Mouse (Mus musculus) heart, embryonic 15.5 days (tissue): ENCODE results near the gene Trim50. TPM values are rescaled to one million over a fixed set of nuclear protein-coding genes. Genes with fewer than 3 reads are reported as not detected.

Source experiments
- ATAC-seq: fragments of 200-750 bp; cut with Nextera tagmentation; replicated peaks from 2 replicates; pipeline ENCODE4 v1.8.0; 2017; ENCODE audit warnings: low read depth, moderate TSS enrichment; ENCODE audit not compliant: insufficient number of reproducible peaks, insufficient read depth, low FRiP score
- H3K27ac ChIP-seq: fragments of 300-500 bp; sonication (generic); 2 replicates; pipeline ENCODE4 v1.5.1; 2015; ENCODE audit warnings: mild to moderate bottlenecking, inconsistent platforms
- H3K27me3 ChIP-seq: fragments of 300-500 bp; sonication (generic); 2 replicates; pipeline ENCODE4 v1.6.1; 2015; ENCODE audit warnings: inconsistent platforms
- H3K36me3 ChIP-seq: fragments of 300-500 bp; sonication (generic); 2 replicates; pipeline ENCODE4 v1.6.1; 2015; ENCODE audit warnings: mild to moderate bottlenecking, inconsistent platforms
- H3K4me1 ChIP-seq: fragments of 300-500 bp; sonication (generic); replicated peaks from 2 replicates; pipeline ENCODE4 v1.6.1; 2015; ENCODE audit warnings: inconsistent platforms
- H3K4me2 ChIP-seq: fragments of 300-500 bp; sonication (generic); 2 replicates; pipeline ENCODE4 v1.6.1; 2015; ENCODE audit warnings: inconsistent platforms, mild to moderate bottlenecking, moderate library complexity
- H3K4me3 ChIP-seq: fragments of 300-500 bp; sonication (generic); 2 replicates; pipeline ENCODE4 v1.5.1; 2015; ENCODE audit warnings: mild to moderate bottlenecking, inconsistent platforms
- H3K9ac ChIP-seq: fragments of 300-500 bp; sonication (generic); 2 replicates; pipeline ENCODE4 v1.6.1; 2015; ENCODE audit warnings: mild to moderate bottlenecking, inconsistent platforms
- H3K9me3 ChIP-seq: fragments of 300-500 bp; sonication (generic); replicated peaks from 2 replicates; pipeline ENCODE4 v1.6.1; 2016; ENCODE audit warnings: inconsistent platforms
- WGBS: fragments of 180-500 bp; shearing (Covaris S2); methylation state at CpG from one replicate; pipeline ENCODE4 v1.1.7; 2015; ENCODE audit warnings: mixed read lengths; 5-methylcytosine and 5-hydroxymethylcytosine counted together
- polyA plus RNA-seq: library from polyadenylated mRNA; unstranded; fragments of >200 nt; fragmentation: Nextera tagmentation; extraction: Ambion mirVana; gene quantifications from 2 replicates; pipeline ENCODE4 v1.2.1, GENCODE M21; 2015

The Trim50 gene
- not detected in 2 replicates for polyA plus RNA-seq

DNA sequence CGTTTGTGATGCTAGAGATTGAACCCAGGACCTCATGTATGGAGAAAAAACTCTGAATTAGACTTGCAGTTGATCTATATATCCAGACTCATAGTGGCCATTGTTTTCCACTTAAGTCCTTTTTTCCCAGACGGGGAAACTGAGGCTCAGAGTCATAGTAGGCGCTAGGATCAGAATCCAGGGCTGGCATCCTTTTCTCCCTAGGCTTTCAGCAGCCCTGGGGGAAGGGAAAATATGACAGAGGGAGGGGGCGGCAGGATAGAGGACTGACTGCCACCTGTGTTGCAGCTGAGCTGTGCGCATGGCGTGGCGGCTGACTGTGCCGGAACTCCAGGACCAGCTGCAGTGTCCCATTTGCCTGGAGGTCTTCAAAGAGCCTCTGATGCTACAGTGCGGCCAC, at the start of gene Trim50:
Gene Trim50 (plus strand): TSS at position 301 of the 400 bp plus-strand sequence.
- Histone ChIP-seq H3K27me3 (peaks cover 20% of the 10 kb centered on the region), H3K27ac (no peak within 1 kb of the TSS), H3K9me3 (peaks cover 3% of the 10 kb centered on the region; the same call in 1 of the 2 replicates), H3K36me3 (no peaks in the 10 kb centered on the region), H3K4me1 (no peaks in the 10 kb centered on the region), H3K9ac (no peak within 1 kb of the TSS), H3K4me2 (no peak within 1 kb of the TSS), H3K4me3 (no peak within 1 kb of the TSS)
- ATAC-seq: no peak
- WGBS: 53% methylated on average over 9 of the region's 9 CpGs

DNA sequence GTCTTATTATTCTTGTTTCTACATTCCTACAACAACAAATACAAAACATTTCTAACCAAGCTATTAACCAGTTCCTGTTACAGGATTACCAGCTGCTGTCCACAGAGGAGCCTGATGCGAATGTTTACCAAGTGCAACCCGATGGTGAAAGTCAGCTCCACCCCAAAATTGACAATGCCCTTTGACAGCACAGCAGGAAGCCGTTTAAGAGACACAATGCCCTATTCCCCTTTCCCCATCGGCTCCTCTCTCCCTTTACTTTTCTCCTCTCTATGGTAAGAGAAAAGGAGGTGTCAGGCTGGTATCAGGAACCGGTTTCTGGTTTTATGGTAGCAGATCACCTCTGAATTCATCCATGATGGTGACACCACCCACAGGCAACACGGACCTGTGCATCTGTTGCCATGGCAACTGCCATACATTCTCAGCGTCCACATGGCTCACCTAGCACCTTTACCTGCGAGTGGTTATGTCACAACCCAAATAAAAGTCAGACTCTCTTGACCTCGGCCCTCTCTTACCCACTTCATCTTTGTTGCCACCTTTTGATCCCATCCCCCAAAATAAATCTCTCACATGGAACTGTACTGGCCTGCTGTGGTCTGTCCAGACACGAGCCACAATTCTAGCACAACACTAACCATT, 46.7 kb upstream of the Trim50 start:
- Histone ChIP-seq H3K4me1 (no peaks in the 10 kb centered on the region), H3K9me3 (no peaks in the 10 kb centered on the region), H3K27ac (no peak overlapping the region), H3K9ac (no peak overlapping the region), H3K4me2 (no peak overlapping the region), H3K27me3 (0 out of 2 replicates have a peak, but pooled peaks cover 8% of the 10 kb centered on the region), H3K36me3 (no peaks in the 10 kb centered on the region), H3K4me3 (no peak overlapping the region)
- no peak for ATAC-seq
- WGBS: 45% methylated on average over 10 of the region's 10 CpGs

DNA sequence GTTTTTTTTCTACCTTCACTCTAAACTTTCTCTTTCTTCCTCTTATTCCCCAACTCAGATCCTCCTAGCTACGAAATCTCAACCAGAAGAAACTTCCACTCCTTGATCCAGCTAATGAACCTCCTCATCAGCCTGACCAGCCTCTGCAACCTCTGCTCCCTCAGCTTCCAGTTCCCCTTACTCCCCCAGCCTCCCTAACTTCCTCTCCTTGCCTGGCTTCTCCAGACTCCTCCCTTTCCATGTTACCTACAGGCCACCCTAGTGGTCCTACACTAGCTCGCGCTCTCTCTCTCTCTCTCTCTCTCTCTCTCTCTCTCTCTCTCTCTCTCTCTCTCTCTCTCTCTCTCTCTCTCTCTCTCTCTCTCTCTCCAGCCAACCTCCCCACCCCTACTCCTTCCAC, 36.9 kb upstream of the Trim50 start:
- no peak for ATAC-seq
- H3K4me1 ChIP-seq: no peaks in the 10 kb centered on the region
- H3K36me3 ChIP-seq: no peaks in the 10 kb centered on the region
- no peaks in the 10 kb centered on the region for H3K9me3 ChIP-seq
- H3K9ac ChIP-seq: no peak overlapping the region
- no peak overlapping the region for H3K4me2 ChIP-seq
- 71% methylated on average over 3 of the region's 3 CpGs for WGBS
- H3K27ac ChIP-seq: no peak overlapping the region
- H3K4me3 ChIP-seq: no peak overlapping the region
- no peaks in the 10 kb centered on the region for H3K27me3 ChIP-seq

DNA sequence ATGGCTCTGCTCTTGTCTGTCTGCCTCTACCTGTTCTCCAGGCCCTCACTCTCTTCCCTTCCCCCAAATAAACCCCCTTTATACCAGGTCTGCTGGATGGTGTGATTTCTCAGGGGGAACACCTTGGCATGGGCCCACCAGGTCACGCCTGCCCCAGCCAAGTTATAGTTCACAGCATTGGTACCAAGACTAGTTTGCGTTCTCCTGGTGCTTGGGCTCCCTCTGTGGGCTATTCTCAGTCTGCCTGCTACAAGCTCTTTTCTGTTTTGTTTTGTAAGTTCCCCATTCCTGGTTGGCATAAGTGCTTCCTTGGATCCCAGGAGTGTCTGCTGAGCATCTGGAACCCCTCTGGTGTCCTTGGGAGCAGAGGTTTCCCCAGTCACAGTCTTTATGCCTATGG, 33.2 kb upstream of the Trim50 start:
- H3K4me2 ChIP-seq: no peak overlapping the region
- H3K9me3 ChIP-seq: no peaks in the 10 kb centered on the region
- no peak for ATAC-seq
- no peak overlapping the region for H3K27ac ChIP-seq
- no peaks in the 10 kb centered on the region for H3K27me3 ChIP-seq
- H3K36me3 ChIP-seq: no peaks in the 10 kb centered on the region
- WGBS: 55% methylated on average over 2 of the region's 2 CpGs
- no peak overlapping the region for H3K9ac ChIP-seq
- no peaks in the 10 kb centered on the region for H3K4me1 ChIP-seq
- no peak overlapping the region for H3K4me3 ChIP-seq

DNA sequence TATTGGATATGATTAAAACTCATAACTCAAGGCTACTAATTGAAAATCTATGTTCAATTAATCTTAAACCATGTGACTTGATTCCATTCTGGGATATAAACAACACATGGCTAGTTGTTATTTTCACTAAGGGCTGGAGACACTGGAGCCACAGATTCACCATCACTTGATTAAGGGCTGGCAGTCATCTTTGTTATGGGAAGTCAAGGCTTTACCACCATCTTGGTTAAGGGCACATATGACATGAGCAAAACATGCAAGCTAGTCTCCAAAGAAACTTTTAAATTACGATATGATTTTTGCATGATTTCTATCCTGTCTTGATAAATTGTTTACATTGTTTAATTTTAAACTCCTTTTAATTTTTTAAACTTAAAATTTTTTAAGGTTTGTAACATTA, 30.9 kb upstream of the Trim50 start:
- no peak overlapping the region for H3K4me2 ChIP-seq
- H3K27ac ChIP-seq: no peak overlapping the region
- H3K9ac ChIP-seq: no peak overlapping the region
- peaks cover 3% of the 10 kb centered on the region; the same call in 1 of the 2 replicates for H3K4me1 ChIP-seq
- WGBS: 74% methylated on average over 1 of the region's 1 CpGs
- no peak for ATAC-seq
- no peak overlapping the region for H3K4me3 ChIP-seq
- H3K9me3 ChIP-seq: no peaks in the 10 kb centered on the region
- H3K27me3 ChIP-seq: no peaks in the 10 kb centered on the region
- no peaks in the 10 kb centered on the region for H3K36me3 ChIP-seq

DNA sequence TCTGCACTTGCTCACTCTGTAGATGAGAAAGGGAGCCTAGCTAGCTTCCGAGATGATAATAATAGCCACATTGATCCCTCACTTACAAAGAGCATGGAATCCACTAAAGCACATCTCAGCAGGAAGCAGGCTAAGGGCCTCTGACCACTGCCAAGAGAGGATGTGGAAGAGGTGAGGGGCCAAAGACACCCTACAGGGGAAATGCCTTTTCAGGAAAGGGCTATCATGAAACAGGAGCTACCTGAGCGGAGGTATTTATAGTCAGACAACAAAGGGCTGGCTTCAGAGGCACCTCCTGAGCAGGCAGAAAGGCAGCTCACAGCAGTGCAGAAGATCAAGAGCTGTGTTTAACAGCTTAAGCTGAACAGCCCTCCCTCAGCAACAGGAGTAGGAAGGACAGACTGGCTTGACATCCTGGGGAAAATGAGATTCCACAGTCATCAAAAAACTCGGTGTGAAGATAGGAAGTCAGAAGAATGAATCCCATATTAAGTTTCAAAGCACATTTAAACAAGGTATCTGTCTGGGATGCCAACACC, 26.9 kb upstream of the Trim50 start:
- Histone ChIP-seq H3K36me3 (no peaks in the 10 kb centered on the region), H3K27ac (no peak overlapping the region), H3K4me3 (no peak overlapping the region), H3K9me3 (no peaks in the 10 kb centered on the region), H3K9ac (no peak overlapping the region), H3K4me2 (no peak overlapping the region), H3K4me1 (peaks cover 3% of the 10 kb centered on the region; the same call in 1 of the 2 replicates), H3K27me3 (no peaks in the 10 kb centered on the region)
- no peak for ATAC-seq
- 16% methylated on average over 3 of the region's 3 CpGs for WGBS

DNA sequence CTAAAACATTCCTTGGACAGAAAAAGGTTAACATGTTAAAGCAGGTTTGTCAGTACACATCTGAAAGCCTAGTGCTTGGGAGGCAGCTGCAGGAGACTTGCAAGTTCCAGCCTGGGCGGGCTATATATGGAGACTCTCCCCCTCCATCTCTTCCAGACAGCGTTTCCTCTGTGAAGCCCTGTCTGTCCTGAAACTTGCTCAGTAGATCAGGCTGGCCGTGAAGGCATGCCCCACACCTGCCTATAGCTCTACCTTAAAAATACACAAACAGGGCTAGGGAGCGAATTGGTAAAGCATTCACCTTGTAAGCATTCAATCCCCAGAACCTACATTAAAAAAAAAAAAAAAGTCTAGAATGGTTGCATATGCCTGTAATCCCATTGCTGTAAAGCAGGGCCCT, 23.6 kb upstream of the Trim50 start:
- ATAC-seq: no peak
- H3K4me2 ChIP-seq: no peak overlapping the region
- no peak overlapping the region for H3K27ac ChIP-seq
- H3K36me3 ChIP-seq: no peaks in the 10 kb centered on the region
- H3K4me3 ChIP-seq: no peak overlapping the region
- no peaks in the 10 kb centered on the region for H3K9me3 ChIP-seq
- 61% methylated on average over 4 of the region's 4 CpGs for WGBS
- no peaks in the 10 kb centered on the region for H3K27me3 ChIP-seq
- H3K4me1 ChIP-seq: peaks cover 3% of the 10 kb centered on the region; the same call in 1 of the 2 replicates
- H3K9ac ChIP-seq: no peak overlapping the region

DNA sequence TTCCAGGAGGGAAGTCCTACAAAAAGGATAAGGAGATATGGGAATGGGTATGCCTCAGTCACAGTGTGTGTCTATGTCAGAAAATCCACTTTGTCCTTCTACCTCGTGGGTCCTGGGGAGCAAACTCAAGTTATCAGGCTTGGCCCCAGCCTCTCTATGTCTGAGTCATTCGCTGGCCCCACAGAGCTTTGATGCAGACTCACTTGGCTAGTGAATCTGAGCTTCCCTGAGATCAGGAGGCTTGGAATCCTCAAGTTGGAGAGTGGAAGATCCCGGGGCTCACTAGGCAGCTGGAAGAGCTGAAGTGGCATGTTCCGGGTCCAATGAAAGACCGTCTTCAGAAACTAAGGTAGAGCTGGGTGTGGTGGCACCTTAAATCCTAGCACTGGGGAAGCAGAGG, 22.9 kb upstream of the Trim50 start:
- no peak for ATAC-seq
- H3K4me3 ChIP-seq: no peak overlapping the region
- 80% methylated on average over 5 of the region's 5 CpGs for WGBS
- H3K4me1 ChIP-seq: peaks cover 3% of the 10 kb centered on the region; the same call in 1 of the 2 replicates
- no peaks in the 10 kb centered on the region for H3K36me3 ChIP-seq
- H3K27me3 ChIP-seq: no peaks in the 10 kb centered on the region
- H3K9ac ChIP-seq: no peak overlapping the region
- no peaks in the 10 kb centered on the region for H3K9me3 ChIP-seq
- no peak overlapping the region for H3K27ac ChIP-seq
- H3K4me2 ChIP-seq: no peak overlapping the region

DNA sequence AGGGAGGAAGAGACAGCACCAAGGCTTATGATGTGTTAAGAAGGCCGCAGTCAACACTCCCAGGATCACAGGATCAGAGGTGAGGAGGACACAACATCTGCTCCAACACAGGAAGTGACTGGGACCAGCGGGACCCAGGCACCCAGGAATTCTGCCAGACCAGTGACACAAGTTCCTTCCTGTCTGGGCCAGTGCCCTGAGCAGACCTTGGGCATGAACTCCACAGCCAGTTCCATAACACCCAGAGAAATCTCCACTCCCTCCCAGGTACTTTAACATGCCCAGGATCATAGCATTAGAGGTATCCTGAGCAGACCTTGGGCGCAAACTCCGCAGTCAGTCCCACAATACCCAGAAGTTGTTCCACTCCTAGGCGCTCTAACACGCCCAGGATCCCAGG, 21.9 kb upstream of the Trim50 start:
- no peak for ATAC-seq
- 74% methylated on average over 6 of the region's 6 CpGs for WGBS
- Histone ChIP-seq H3K9me3 (no peaks in the 10 kb centered on the region), H3K4me2 (no peak overlapping the region), H3K9ac (no peak overlapping the region), H3K4me1 (peaks cover under 1% of the 10 kb centered on the region; the same call in 1 of the 2 replicates), H3K27ac (no peak overlapping the region), H3K27me3 (no peaks in the 10 kb centered on the region), H3K4me3 (no peak overlapping the region), H3K36me3 (no peaks in the 10 kb centered on the region)

DNA sequence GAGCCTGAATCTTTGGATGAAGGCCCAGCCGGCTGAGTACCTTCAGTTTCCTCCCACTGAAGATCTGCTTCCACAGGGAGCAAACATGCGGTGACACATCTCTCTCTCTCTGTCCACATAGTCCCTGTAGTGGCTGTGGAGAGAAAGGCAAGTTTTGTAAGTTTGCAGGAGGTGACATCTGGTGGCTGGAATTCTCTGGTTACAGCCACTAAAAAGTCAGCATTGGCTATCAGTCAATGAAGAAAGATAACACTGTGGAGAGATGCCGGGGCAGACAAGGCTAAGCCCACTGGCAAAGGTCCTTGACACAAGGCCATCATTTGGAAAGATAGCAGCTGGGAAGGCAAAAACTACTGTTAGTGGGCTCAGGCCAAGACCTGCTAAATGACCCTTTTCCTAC, 15.5 kb upstream of the Trim50 start:
- Histone ChIP-seq H3K9ac (no peak overlapping the region), H3K36me3 (no peaks in the 10 kb centered on the region), H3K4me1 (no peaks in the 10 kb centered on the region; the same call in 1 of the 2 replicates), H3K4me2 (no peak overlapping the region), H3K27ac (no peak overlapping the region), H3K4me3 (no peak overlapping the region), H3K9me3 (no peaks in the 10 kb centered on the region), H3K27me3 (no peaks in the 10 kb centered on the region)
- WGBS: 27% methylated on average over 3 of the region's 3 CpGs
- no peak for ATAC-seq

DNA sequence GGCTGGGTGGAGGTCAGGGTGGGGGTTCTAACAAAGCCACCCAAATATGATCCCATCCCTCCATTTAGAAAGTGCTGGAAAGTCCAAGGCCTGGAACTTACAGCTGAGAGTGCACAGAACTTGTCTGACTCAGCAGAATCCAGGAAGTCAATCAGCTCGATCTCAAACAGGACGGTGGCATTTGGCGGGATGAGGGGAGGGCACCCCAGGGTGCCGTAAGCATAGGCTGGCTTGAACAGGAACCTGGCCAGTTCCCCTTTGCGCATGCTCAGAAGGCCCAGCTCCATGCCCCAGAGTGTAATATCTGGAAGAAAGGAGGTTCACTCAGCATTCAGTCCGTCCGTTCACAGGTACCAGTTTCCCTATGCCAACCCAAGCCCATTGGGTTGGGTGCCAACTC, 7.1 kb upstream of the Trim50 start:
- WGBS: 69% methylated on average over 7 of the region's 7 CpGs
- Histone ChIP-seq H3K9me3 (no peaks in the 10 kb centered on the region), H3K4me2 (no peak overlapping the region), H3K27ac (no peak overlapping the region), H3K36me3 (no peaks in the 10 kb centered on the region), H3K4me1 (no peaks in the 10 kb centered on the region), H3K27me3 (peaks cover 15% of the 10 kb centered on the region), H3K4me3 (no peak overlapping the region), H3K9ac (no peak overlapping the region)
- ATAC-seq: no peak

DNA sequence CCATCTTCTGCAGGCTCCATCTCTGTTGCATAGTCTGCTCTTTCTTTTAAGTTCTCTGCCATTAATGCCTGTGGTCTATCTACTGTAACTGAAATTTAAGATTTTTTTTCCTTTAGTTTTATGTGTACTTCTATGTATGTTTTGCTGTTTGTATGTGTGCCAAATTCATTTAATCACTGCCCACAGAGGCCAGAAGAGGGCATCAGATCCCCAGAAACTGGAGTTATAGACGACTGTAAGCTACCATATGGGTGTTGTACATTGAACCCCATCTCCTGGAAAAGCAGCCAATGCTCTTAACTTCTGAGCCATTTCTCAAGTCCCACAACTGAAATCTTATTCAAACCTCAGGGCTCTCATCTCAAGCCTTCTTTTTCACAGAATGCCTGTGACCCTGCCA, 6.7 kb upstream of the Trim50 start:
- whole genome bisulfite sequencing: 14% methylated on average over 1 of the region's 1 CpGs
- ATAC-seq: no peak

More for the DNA sequence above, 6.7 kb upstream of the Trim50 start:
- no peaks in the 10 kb centered on the region for H3K9me3 ChIP-seq
- no peak overlapping the region for H3K4me2 ChIP-seq
- H3K9ac ChIP-seq: no peak overlapping the region
- no peak overlapping the region for H3K4me3 ChIP-seq
- H3K4me1 ChIP-seq: no peaks in the 10 kb centered on the region
- H3K27me3 ChIP-seq: peaks cover 15% of the 10 kb centered on the region
- H3K36me3 ChIP-seq: no peaks in the 10 kb centered on the region
- no peak overlapping the region for H3K27ac ChIP-seq
